Mouse (Mus musculus) forebrain, embryonic 12.5 days (tissue): Measurements from ENCODE around the gene Ngfr. TPM values are rescaled to one million over a fixed set of nuclear protein-coding genes. Genes with fewer than 3 reads are reported as not detected.

ENCODE experiments used
- ATAC-seq: fragments of 200-750 bp; cut with Nextera tagmentation; 2 replicates; pipeline ENCODE4 v1.8.0; 2017; ENCODE audit warnings: moderate TSS enrichment; ENCODE audit not compliant: low FRiP score
- H3K27ac ChIP-seq: fragments of 300-500 bp; sonication (generic); 2 replicates; pipeline ENCODE4 v1.5.1; 2016; ENCODE audit warnings: mild to moderate bottlenecking
- H3K27me3 ChIP-seq: fragments of 300-500 bp; sonication (generic); 2 replicates; pipeline ENCODE4 v1.6.1; 2016; ENCODE audit warnings: mild to moderate bottlenecking
- H3K36me3 ChIP-seq: fragments of 300-500 bp; sonication (generic); replicated peaks from 2 replicates; pipeline ENCODE4 v1.6.1; 2016; ENCODE audit warnings: mild to moderate bottlenecking
- H3K4me1 ChIP-seq: fragments of 300-500 bp; sonication (generic); 2 replicates; pipeline ENCODE4 v1.6.1; 2016
- H3K4me2 ChIP-seq: fragments of 300-500 bp; sonication (generic); 2 replicates; pipeline ENCODE4 v1.6.1; 2016; ENCODE audit warnings: mild to moderate bottlenecking, moderate library complexity
- H3K4me3 ChIP-seq: fragments of 300-500 bp; sonication (generic); replicated peaks from 2 replicates; pipeline ENCODE4 v1.5.1; 2016; ENCODE audit warnings: mild to moderate bottlenecking
- H3K9ac ChIP-seq: fragments of 300-500 bp; sonication (generic); 2 replicates; pipeline ENCODE4 v1.6.1; 2016; ENCODE audit warnings: mild to moderate bottlenecking
- H3K9me3 ChIP-seq: fragments of 300-500 bp; sonication (generic); 2 replicates; pipeline ENCODE4 v1.6.1; 2016
- WGBS: fragments of 180-500 bp; shearing (Covaris S2); methylation state at CpG from one replicate; pipeline ENCODE4 v1.1.7; 2016; 5-methylcytosine and 5-hydroxymethylcytosine counted together
- polyA plus RNA-seq: library from polyadenylated mRNA; unstranded; fragments of >200 nt; fragmentation: Nextera tagmentation; extraction: Ambion mirVana; gene quantifications from 2 replicates; pipeline ENCODE4 v1.2.1, GENCODE M21; 2016

Gene Ngfr
- polyA plus RNA-seq, 1 experiment from 2014 or later, result 10.9 TPM

GRCm38 (mm10) chr11:95527307-95527706 lies 60.2 kb downstream of the Ngfr start:
- Histone ChIP-seq H3K27ac (no peak overlapping the region), H3K36me3 (no peaks in the 10 kb centered on the region), H3K4me3 (no peak overlapping the region), H3K4me2 (no peak overlapping the region), H3K9me3 (no peaks in the 10 kb centered on the region), H3K4me1 (no peaks in the 10 kb centered on the region), H3K27me3 (no peaks in the 10 kb centered on the region; the same call in 1 of the 2 replicates), H3K9ac (no peak overlapping the region)
- WGBS, result 91% methylated on average over 8 of the region's 8 CpGs
- ATAC-seq, result no peak

GRCm38 (mm10) chr11:95521563-95521962 lies 66.0 kb downstream of the Ngfr start:
- WGBS, result under 1% methylated on average over 13 of the region's 13 CpGs
- H3K9ac ChIP-seq, result no peak overlapping the region
- H3K4me3 ChIP-seq, result peak overlapping the region; percentile 20
- no peaks in the 10 kb centered on the region for H3K36me3 ChIP-seq
- H3K4me1 ChIP-seq, result peaks cover 28% of the 10 kb centered on the region
- peak; percentile 31; the same call in 1 of the 2 replicates for ATAC-seq
- peaks cover 14% of the 10 kb centered on the region for H3K27me3 ChIP-seq
- no peak overlapping the region for H3K27ac ChIP-seq
- H3K9me3 ChIP-seq, result no peaks in the 10 kb centered on the region
- peak overlapping the region; percentile 54 for H3K4me2 ChIP-seq

GRCm38 (mm10) chr11:95520456-95521072 lies 67.0 kb downstream of the Ngfr start:
- ATAC-seq, result peak; percentile 67
- WGBS, result 4% methylated on average over 27 of the region's 27 CpGs
- H3K36me3 ChIP-seq, result no peaks in the 10 kb centered on the region
- H3K27me3 ChIP-seq, result peaks cover 24% of the 10 kb centered on the region
- no peaks in the 10 kb centered on the region for H3K9me3 ChIP-seq
- peak overlapping the region; percentile 54 for H3K4me2 ChIP-seq
- peak overlapping the region; percentile 25 for H3K4me3 ChIP-seq
- peak overlapping the region; percentile 25; the same call in 1 of the 2 replicates for H3K9ac ChIP-seq
- peaks cover 38% of the 10 kb centered on the region for H3K4me1 ChIP-seq
- H3K27ac ChIP-seq, result peak overlapping the region; percentile 73

GRCm38 (mm10) chr11:95519996-95520395 lies 67.5 kb downstream of the Ngfr start:
- Histone ChIP-seq H3K36me3 (no peaks in the 10 kb centered on the region), H3K4me2 (no peak overlapping the region), H3K4me1 (peaks cover 44% of the 10 kb centered on the region), H3K9ac (0 out of 2 replicates have a peak overlapping the region, but pooled peaks have one; percentile 25), H3K27me3 (peaks cover 30% of the 10 kb centered on the region), H3K9me3 (no peaks in the 10 kb centered on the region), H3K27ac (peak overlapping the region; percentile 73), H3K4me3 (no peak overlapping the region)
- 0 out of 2 replicates have a peak, but pooled peaks have one; percentile 1 for ATAC-seq
- 48% methylated on average over 3 of the region's 3 CpGs for WGBS

DNA sequence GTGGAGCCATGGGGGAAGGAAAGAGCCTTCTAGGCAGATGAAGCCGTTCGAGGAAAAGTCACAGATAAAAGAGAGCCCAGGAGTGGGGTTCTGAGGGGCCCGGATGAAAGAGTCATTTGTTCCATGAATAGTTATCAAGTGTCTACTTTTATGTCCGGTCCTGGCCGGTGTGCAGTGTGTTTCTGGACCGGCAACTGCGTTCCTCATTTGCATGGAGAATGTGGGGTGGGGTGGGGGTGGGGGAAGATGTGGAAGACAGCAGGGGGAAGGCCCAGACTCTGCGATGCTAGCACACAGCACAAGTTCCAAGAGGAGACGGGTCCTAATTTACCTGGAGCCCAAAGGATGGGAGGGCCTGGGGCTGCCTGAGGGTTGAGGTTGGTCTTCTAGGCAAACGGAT lies 68.2 kb downstream of the Ngfr start:
- 60% methylated on average over 10 of the region's 10 CpGs for WGBS
- Histone ChIP-seq H3K36me3 (no peaks in the 10 kb centered on the region), H3K9me3 (no peaks in the 10 kb centered on the region), H3K4me3 (no peak overlapping the region), H3K4me1 (peaks cover 51% of the 10 kb centered on the region), H3K27ac (peak overlapping the region; percentile 32; the same call in 1 of the 2 replicates), H3K9ac (no peak overlapping the region), H3K27me3 (peaks cover 37% of the 10 kb centered on the region), H3K4me2 (no peak overlapping the region)
- ATAC-seq, result no peak

Other genes starting within 250 kb of the Ngfr start
- 126 TPM in 2 replicates for gene Slc35b1, start 203.0 kb downstream of the Ngfr start, polyA plus RNA-seq
- gene Spop, start 173.7 kb downstream of the Ngfr start, polyA plus RNA-seq, result 193 and 211 TPM in 2 replicates
- gene Nxph3, start 73.2 kb downstream of the Ngfr start, polyA plus RNA-seq, result 0.57 and 0.87 TPM in 2 replicates
- 169 and 182 TPM in 2 replicates for gene Phb, start 79.2 kb upstream of the Ngfr start, polyA plus RNA-seq
- 27.6 and 30.0 TPM in 2 replicates for gene Zfp652, start 124.9 kb upstream of the Ngfr start, polyA plus RNA-seq
- 1.4 and 2.3 TPM in 2 replicates for gene B130006D01Rik, start 135.9 kb upstream of the Ngfr start, polyA plus RNA-seq
- gene Phospho1, start 236.8 kb upstream of the Ngfr start, polyA plus RNA-seq, result not detected in 2 replicates
- 3.2 and 3.7 TPM in 2 replicates for gene Gngt2, start 249.5 kb upstream of the Ngfr start, polyA plus RNA-seq